Mouse (Mus musculus) myocyte (in vitro differentiated cells): ENCODE measurements around the gene Tfpt.

Experiments
- CEBPB ChIP-seq: IDR thresholded peaks from 2 replicates; pipeline ENCODE4 v1.6.1; 2011; ENCODE audit warnings: mild to moderate bottlenecking, moderate library complexity; ENCODE audit not compliant: poor library complexity, insufficient read depth, severe bottlenecking
- E2F4 ChIP-seq: IDR thresholded peaks from one replicate; pipeline ENCODE4 v1.6.1; 2011; ENCODE audit warnings: mild to moderate bottlenecking, control low read depth, moderate library complexity; ENCODE audit not compliant: insufficient read depth
- MAX ChIP-seq: IDR thresholded peaks from one replicate; pipeline ENCODE4 v1.6.1; 2011; ENCODE audit warnings: low read depth, mild to moderate bottlenecking, control low read depth
- MYOD1 ChIP-seq, 3 experiments: IDR thresholded peaks; one replicate each; pipeline ENCODE4 v1.6.1; 2011; ENCODE audit warnings: control low read depth in 2 of 3, low read depth in 2 of 3, mild to moderate bottlenecking in 2 of 3, moderate library complexity in 1 of 3; ENCODE audit not compliant: insufficient read length in 2 of 3, control insufficient read depth in 1 of 3
- MYOG ChIP-seq, 3 experiments: IDR thresholded peaks; one replicate each; pipeline ENCODE4 v1.6.1; 2011; ENCODE audit warnings: control low read depth in 2 of 3, low read depth in 2 of 3, mild to moderate bottlenecking in 2 of 3; ENCODE audit not compliant: insufficient read length in 2 of 3, control insufficient read depth in 1 of 3, insufficient read depth in 1 of 3
- POLR2A ChIP-seq: IDR thresholded peaks from one replicate; pipeline ENCODE4 v1.6.1; 2011; ENCODE audit warnings: low read depth, mild to moderate bottlenecking, control low read depth, moderate library complexity; ENCODE audit not compliant: insufficient read length
- POLR2AphosphoS2 ChIP-seq: IDR thresholded peaks from one replicate; pipeline ENCODE4 v1.6.1; 2011; ENCODE audit warnings: low read depth, control low read depth; ENCODE audit not compliant: insufficient read length
- REST ChIP-seq: IDR thresholded peaks from one replicate; pipeline ENCODE4 v1.6.1; 2011; ENCODE audit warnings: mild to moderate bottlenecking, control low read depth, moderate library complexity; ENCODE audit not compliant: insufficient read depth, insufficient read length
- SRF ChIP-seq: IDR thresholded peaks from one replicate; pipeline ENCODE4 v1.6.1; 2011; ENCODE audit warnings: low read depth; ENCODE audit not compliant: control insufficient read depth, insufficient read length
- TCF3 ChIP-seq: IDR thresholded peaks from one replicate; pipeline ENCODE4 v1.6.1; 2011; ENCODE audit warnings: low read depth, control low read depth; ENCODE audit not compliant: insufficient read length
- USF1 ChIP-seq: IDR thresholded peaks from one replicate; pipeline ENCODE4 v1.6.1; 2011; ENCODE audit warnings: low read depth, mild to moderate bottlenecking, control low read depth, moderate library complexity

- TF ChIP-seq POLR2A, result no peak
- no peak for TF ChIP-seq REST
- no peak for TF ChIP-seq SRF
- no peak for TF ChIP-seq MYOG (IDR thresholded peaks at IDR 0.05; ENCODE audit: control insufficient read depth in 1 of 3, insufficient read depth in 1 of 3, insufficient read length in 2 of 3, low read depth in 2 of 3)
- TF ChIP-seq USF1, result no peak
- TF ChIP-seq POLR2AphosphoS2, result no peak
- TF ChIP-seq MAX, result no peak
- no peak for TF ChIP-seq CEBPB
- no peak for TF ChIP-seq TCF3
- no peak for TF ChIP-seq E2F4
- no peak for TF ChIP-seq MYOD1 (IDR thresholded peaks at IDR 0.05; ENCODE audit: control insufficient read depth in 1 of 3, insufficient read length in 2 of 3, low read depth in 2 of 3)
These were observed 13.7 kb upstream of the Tfpt start for GRCm38 (mm10) chr7:3643412-3643811.
